Mouse (Mus musculus) kidney, embryonic 14.5 days (tissue): ENCODE data around the gene Cd81. TPM values are rescaled to one million over a fixed set of nuclear protein-coding genes. Genes with fewer than 3 reads are reported as not detected.

Experiments used
- polyA plus RNA-seq: library from polyadenylated mRNA; unstranded; fragments of >200 nt; fragmentation: Nextera tagmentation; extraction: Ambion mirVana; gene quantifications from 2 replicates; pipeline ENCODE4 v1.2.1, GENCODE M21; 2014

The Cd81 gene
- polyA plus RNA-seq, 1 experiment from 2014 or later: 477 TPM

Other genes with a start within 250 kb of the Cd81 start
- 0.10 and 0.22 TPM in 2 replicates for gene Th, start 121.6 kb upstream of the Cd81 start, polyA plus RNA-seq
- 0.43 and 0.67 TPM in 2 replicates for gene Ascl2, start 83.5 kb upstream of the Cd81 start, polyA plus RNA-seq
- gene Tspan32, start 47.7 kb upstream of the Cd81 start, polyA plus RNA-seq: 0.79 and 0.97 TPM in 2 replicates
- 74.4 and 95.1 TPM in 2 replicates for gene Tssc4, start 16.5 kb downstream of the Cd81 start, polyA plus RNA-seq
- gene Trpm5, start 41.9 kb downstream of the Cd81 start, polyA plus RNA-seq: 4.4 and 4.9 TPM in 2 replicates
- gene Kcnq1, start 53.6 kb downstream of the Cd81 start, polyA plus RNA-seq: 4.0 and 5.4 TPM in 2 replicates